Mouse (Mus musculus) testis, postnatal 14 days (tissue): ENCODE measurements around the gene Cln6.

Experiments used
- DNase-seq: peaks from one replicate; pipeline ENCODE4 v3.0.0; 2021; ENCODE audit warnings: low spot score

The Cln6 gene

DNA sequence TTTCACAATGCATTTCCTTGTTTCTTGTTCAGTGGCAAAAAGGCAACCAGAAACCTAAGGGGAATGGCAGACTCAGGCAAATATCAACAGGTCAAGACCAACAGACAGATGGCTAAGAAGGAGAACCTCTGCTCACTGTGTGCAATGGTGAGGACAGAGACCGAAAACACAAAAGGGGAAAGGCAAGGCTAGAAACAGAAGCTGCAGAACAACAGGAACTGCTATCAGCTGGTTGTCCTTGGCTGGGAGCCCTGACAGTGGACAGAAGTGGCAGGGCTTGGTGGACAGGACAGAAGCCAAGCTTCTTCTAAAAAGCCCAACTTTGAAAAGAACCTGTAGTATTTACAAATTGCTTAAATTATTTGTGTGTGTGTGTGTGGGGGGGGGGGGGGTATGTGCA is 55.9 kb downstream of the Cln6 start:
- DNase-seq, result peak; percentile 53
